Mouse (Mus musculus) embryonic fibroblast, embryonic 13.5 days (primary cell): Measurements from ENCODE around the gene Fam120a. TPM values are rescaled to one million over a fixed set of nuclear protein-coding genes. Genes with fewer than 3 reads are reported as not detected.

Source experiments
- H3K27ac ChIP-seq: 2 replicates; pipeline ENCODE4 v1.5.1; 2012; ENCODE audit warnings: low read length, control low read depth, inconsistent platforms; ENCODE audit not compliant: insufficient read depth
- H3K4me1 ChIP-seq: 2 replicates; pipeline ENCODE4 v1.6.1; 2011; ENCODE audit warnings: low read length; ENCODE audit not compliant: control insufficient read depth, insufficient read depth
- H3K4me3 ChIP-seq: 2 replicates; pipeline ENCODE4 v1.5.1; 2011; ENCODE audit warnings: mild to moderate bottlenecking, control low read depth, low read length; ENCODE audit not compliant: insufficient read depth
- CTCF ChIP-seq: IDR thresholded peaks from 2 replicates; pipeline ENCODE4 v1.5.1; 2011; ENCODE audit warnings: mild to moderate bottlenecking, control low read depth, low read length, moderate library complexity, borderline replicate concordance; ENCODE audit not compliant: insufficient read depth
- POLR2A ChIP-seq: IDR thresholded peaks from 2 replicates; pipeline ENCODE4 v1.6.1; 2011; ENCODE audit warnings: low read depth, mild to moderate bottlenecking, control low read depth, low read length, moderate library complexity
- polyA plus RNA-seq: library from polyadenylated mRNA; stranded (reverse); fragments of >200 nt; gene quantifications from 2 replicates; pipeline ENCODE4 v1.2.4, GENCODE M21; 2011; ENCODE audit warnings: low read depth; ENCODE audit not compliant: missing spikeins, insufficient read length

The Fam120a gene
- polyA plus RNA-seq, 1 experiment: 174 TPM

- TF ChIP-seq POLR2A: no peak
- no peak for TF ChIP-seq CTCF
- peaks cover 9% of the 10 kb centered on the region for H3K4me1 ChIP-seq
- no peak overlapping the region for H3K4me3 ChIP-seq
- no peak overlapping the region for H3K27ac ChIP-seq
Observed at GRCm38 (mm10) chr13:48864673-48865356, 103.0 kb downstream of the Fam120a start.

DNA sequence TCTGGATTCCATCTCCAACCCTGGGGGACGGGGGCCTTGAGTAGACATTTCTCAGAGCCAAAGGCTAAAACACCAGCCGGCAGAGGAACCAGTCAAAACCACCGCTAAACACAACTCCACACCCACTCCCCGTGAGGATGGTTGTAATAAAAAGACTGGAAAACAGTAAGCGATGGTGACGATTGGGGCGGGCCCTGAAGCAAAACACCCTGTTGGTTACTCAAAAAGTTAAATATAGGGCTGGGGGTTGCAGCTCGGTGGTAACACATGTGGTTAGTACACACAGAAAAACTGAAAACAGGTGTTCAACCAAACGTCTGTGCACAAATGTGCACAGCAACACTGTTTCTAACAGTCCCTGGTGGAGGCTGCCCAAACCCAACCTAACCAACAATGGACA, 104.3 kb downstream of the Fam120a start:
- TF ChIP-seq POLR2A: no peak
- TF ChIP-seq CTCF: no peak
- H3K4me1 ChIP-seq: peaks cover 5% of the 10 kb centered on the region
- no peak overlapping the region for H3K4me3 ChIP-seq
- H3K27ac ChIP-seq: no peak overlapping the region

- no peak for TF ChIP-seq POLR2A
- TF ChIP-seq CTCF: no peak
- no peak overlapping the region for H3K4me3 ChIP-seq
- H3K4me1 ChIP-seq: peaks cover 16% of the 10 kb centered on the region
- no peak overlapping the region for H3K27ac ChIP-seq
Observed at GRCm38 (mm10) chr13:48861913-48862312, 105.9 kb downstream of the Fam120a start.

DNA sequence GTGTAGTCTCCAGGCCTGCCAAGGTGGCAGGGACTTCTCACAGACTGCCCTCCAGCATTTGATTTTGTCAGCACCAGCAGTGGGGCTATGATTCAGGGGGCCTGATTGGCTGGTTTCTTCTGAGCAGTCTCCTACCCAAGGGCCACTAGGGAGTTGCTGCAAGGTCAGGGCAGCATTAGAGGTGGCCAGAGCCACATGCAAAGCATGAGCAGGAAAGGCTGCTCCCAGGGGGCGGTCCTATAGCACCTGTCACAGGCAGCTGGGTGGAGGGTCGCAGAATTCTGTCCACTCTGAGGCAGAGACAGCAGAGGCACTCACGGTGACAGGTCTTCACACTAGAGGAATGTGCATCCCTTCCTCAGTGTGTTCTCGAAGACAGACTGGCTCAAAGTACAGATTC, 109.0 kb downstream of the Fam120a start:
- peaks cover 16% of the 10 kb centered on the region for H3K4me1 ChIP-seq
- H3K27ac ChIP-seq: no peak overlapping the region
- TF ChIP-seq POLR2A (no peak), CTCF (no peak)
- no peak overlapping the region for H3K4me3 ChIP-seq

GRCm38 (mm10) chr13:48858054-48858453, 109.8 kb downstream of the Fam120a start:
- Histone ChIP-seq H3K4me1 (peaks cover 13% of the 10 kb centered on the region), H3K4me3 (no peak overlapping the region), H3K27ac (peak overlapping the region; percentile 48; the same call in 1 of the 2 replicates)
- TF ChIP-seq CTCF: no peak
- no peak for TF ChIP-seq POLR2A

- TF ChIP-seq POLR2A (no peak), CTCF (no peak)
Observed at GRCm38 (mm10) chr13:48857246-48857932, 110.4 kb downstream of the Fam120a start.

DNA sequence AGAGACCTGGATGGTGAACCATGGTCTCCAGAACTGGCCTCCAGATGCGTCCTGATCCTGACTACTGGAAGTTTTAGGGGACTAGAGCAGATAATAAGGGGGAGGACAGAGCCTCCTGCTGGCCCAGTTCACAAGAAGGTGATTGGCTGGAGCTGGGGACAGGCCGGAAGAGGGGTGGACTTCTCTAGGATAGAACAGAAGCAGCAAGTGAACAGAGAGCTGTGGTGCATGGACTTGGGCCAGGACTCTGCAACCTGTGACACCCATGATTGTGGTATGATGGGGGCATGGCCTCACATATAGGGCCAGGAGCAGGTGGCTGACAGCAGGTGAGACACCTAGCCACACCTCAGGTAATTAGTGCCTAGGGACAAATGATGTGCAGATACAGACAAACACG, 113.9 kb downstream of the Fam120a start:
- H3K4me3 ChIP-seq: no peak overlapping the region
- H3K27ac ChIP-seq: no peak overlapping the region
- H3K4me1 ChIP-seq: peaks cover 11% of the 10 kb centered on the region; the same call in 1 of the 2 replicates
- TF ChIP-seq POLR2A (no peak), CTCF (no peak)

More at GRCm38 (mm10) chr13:48857246-48857932, 110.4 kb downstream of the Fam120a start:
- Histone ChIP-seq H3K27ac (peak overlapping the region; percentile 23), H3K4me3 (no peak overlapping the region), H3K4me1 (peaks cover 11% of the 10 kb centered on the region; the same call in 1 of the 2 replicates)

DNA sequence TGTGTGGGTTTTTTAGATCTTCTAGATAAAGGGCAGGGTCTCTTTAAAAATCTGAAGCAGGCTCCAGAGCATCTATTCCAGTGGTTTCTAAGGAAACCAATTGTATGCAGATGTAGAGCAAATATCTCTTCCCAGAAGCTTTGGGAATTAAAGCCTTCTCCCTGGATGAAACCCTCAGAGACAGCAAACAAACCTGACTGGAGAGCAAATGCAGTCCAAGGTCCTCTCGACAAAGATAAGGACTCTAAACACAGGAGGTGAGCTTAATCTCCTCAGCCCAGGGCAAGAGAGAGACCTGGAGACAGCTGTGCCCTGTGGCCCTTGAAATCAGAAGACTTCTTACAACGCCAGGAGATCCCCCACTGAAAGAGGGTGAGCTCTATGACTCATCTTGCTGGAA, 114.3 kb downstream of the Fam120a start:
- peaks cover 9% of the 10 kb centered on the region; the same call in 1 of the 2 replicates for H3K4me1 ChIP-seq

DNA sequence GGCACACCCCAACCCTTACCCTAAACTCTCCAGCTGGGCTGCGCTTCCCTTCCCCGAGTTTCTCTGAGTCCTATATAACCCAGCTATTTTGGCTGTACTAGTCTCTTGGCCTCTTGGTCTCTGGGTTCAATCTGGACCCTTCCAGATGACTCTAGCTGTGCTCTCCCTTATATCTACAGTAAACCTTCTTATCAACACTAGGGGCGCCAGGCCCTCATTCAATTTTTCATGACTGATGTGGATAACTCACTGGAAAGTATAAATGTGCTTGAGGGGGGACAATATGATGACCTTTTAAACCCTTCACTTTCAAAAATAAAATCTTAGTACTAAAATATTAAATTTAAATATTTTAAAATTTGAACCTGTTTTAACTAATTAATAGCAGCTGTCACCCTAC, 115.0 kb downstream of the Fam120a start:
- Histone ChIP-seq H3K4me1 (0 out of 2 replicates have a peak, but pooled peaks cover 5% of the 10 kb centered on the region), H3K4me3 (no peak overlapping the region), H3K27ac (no peak overlapping the region)
- TF ChIP-seq POLR2A (no peak), CTCF (no peak)

More for the DNA sequence above, 114.3 kb downstream of the Fam120a start:
- TF ChIP-seq POLR2A (no peak), CTCF (no peak)
- no peak overlapping the region for H3K4me3 ChIP-seq
- no peak overlapping the region for H3K27ac ChIP-seq

GRCm38 (mm10) chr13:48851719-48852118, 116.1 kb downstream of the Fam120a start:
- Histone ChIP-seq H3K4me1 (no peaks in the 10 kb centered on the region), H3K4me3 (no peak overlapping the region), H3K27ac (no peak overlapping the region)
- no peak for TF ChIP-seq CTCF
- no peak for TF ChIP-seq POLR2A
